Mouse (Mus musculus): ENCODE measurements around the gene Odaph. TPM values are rescaled to one million over a fixed set of nuclear protein-coding genes. Genes with fewer than 3 reads are reported as not detected.

Odaph gene
- polyA plus RNA-seq, 1 experiment: 0.11 TPM

DNA sequence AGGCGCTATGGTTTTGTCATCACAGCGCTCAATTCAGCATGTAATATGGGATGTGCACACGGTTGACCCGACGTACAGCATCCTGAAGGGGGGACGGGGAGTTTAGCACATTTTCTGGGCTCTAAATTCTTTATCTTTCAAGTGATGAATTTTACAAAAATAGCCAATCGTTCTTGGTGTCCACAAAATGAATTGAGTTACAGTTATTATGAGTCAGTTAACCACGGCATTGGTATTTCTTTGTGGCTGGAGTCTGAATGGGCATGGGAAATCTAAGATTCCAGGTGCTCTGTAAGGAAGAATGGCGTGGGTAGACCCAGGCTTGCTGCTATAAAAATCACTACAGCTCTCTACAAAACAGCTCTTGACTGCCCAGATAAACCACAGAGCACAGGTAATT, 2.0 kb downstream of the Odaph start:
- no peak for TF ChIP-seq CTCF (conservative IDR thresholded peaks at IDR 0.05; ENCODE audit: insufficient read depth, insufficient read length, low read depth, low read length)
- no peak for TF ChIP-seq POLR2A (IDR thresholded peaks at IDR 0.05; ENCODE audit: low read depth, low read length)
- DNase-seq: no peak
- Histone ChIP-seq H3K36me3 (ENCODE audit: control insufficient read depth, insufficient read depth, low read length) (no peaks in the 10 kb centered on the region), H3K27me3 (replicated peaks; ENCODE audit: control insufficient read depth, insufficient read depth, low read length) (no peaks in the 10 kb centered on the region), H3K27ac (ENCODE audit: insufficient read depth, low read depth, low read length) (no peak overlapping the region), H3K4me1 (ENCODE audit: control insufficient read depth, insufficient read depth, low read length) (no peaks in the 10 kb centered on the region), H3K4me3 (ENCODE audit: insufficient read depth, low read depth, low read length) (no peak overlapping the region)
- 81% methylated on average over 9 of the region's 9 CpGs for WGBS

DNA sequence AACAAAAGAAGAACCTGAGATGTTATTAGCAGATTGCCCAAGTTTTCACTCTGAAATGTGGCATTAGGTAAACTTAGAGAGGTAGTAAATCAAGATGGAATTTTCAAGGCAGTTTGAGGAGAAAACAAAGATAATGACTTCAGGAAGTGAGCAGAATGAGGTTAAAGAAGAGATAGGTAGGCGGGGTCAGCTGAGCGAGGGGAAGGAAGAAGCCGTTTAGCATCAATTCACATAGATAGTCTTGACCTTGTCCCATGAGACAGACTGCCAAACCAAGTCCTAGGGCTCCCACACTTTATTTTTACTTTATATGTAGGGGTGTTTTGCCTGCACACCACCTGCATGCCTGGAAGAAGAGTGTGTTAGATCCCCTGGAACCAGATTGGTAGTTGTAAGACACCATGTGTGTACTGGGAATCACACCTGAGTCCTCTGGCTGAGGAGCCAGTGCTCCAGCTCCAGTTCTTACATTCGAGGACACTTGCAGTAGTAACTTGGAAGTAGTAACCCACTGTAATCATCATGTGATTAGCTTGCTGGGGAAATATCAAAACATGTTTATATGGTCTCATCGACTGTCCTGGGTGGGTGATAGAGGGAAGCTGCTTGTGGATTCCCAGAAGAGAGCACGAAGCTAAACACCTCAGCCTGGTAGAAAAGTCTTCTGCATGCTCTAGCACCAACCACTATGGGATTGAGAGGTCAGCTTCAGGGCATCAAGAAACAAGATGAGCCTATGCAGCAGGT, 4.1 kb downstream of the Odaph start:
- Histone ChIP-seq H3K27me3 (replicated peaks; ENCODE audit: control insufficient read depth, insufficient read depth, low read length) (no peaks in the 10 kb centered on the region), H3K36me3 (ENCODE audit: control insufficient read depth, insufficient read depth, low read length) (no peaks in the 10 kb centered on the region), H3K27ac (ENCODE audit: insufficient read depth, low read depth, low read length) (no peak overlapping the region), H3K4me1 (ENCODE audit: control insufficient read depth, insufficient read depth, low read length) (no peaks in the 10 kb centered on the region), H3K4me3 (ENCODE audit: insufficient read depth, low read depth, low read length) (no peak overlapping the region)
- no peak for DNase-seq
- TF ChIP-seq POLR2A (IDR thresholded peaks at IDR 0.05; ENCODE audit: low read depth, low read length): no peak
- no peak for TF ChIP-seq CTCF (conservative IDR thresholded peaks at IDR 0.05; ENCODE audit: insufficient read depth, insufficient read length, low read depth, low read length)
- 79% methylated on average over 6 of the region's 6 CpGs for WGBS

DNA sequence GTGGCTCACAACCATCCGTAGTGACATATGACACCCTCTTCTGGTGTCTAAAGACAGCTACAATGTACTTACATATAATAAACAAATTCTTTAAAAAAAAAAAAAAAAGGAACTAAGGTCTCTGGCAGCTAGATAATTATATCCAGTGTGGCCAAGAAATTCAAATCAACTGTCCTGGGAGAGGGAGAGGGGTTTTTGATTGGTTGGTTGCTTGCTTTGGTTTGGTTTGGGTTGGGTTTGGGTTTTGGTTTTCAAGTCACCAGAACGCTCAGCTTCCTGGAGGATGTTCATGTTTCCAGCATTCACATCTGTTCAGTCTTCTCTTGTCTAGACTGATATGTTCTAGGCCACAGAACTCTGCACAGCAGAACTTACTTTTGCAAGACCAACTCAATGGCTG, 5.8 kb downstream of the Odaph start:
- DNase-seq: no peak
- 95% methylated on average over 2 of the region's 2 CpGs for WGBS
- no peak overlapping the region for H3K4me3 ChIP-seq (ENCODE audit: insufficient read depth, low read depth, low read length)
- no peaks in the 10 kb centered on the region for H3K27me3 ChIP-seq (replicated peaks; ENCODE audit: control insufficient read depth, insufficient read depth, low read length)
- TF ChIP-seq CTCF (conservative IDR thresholded peaks at IDR 0.05; ENCODE audit: insufficient read depth, insufficient read length, low read depth, low read length) (no peak), POLR2A (IDR thresholded peaks at IDR 0.05; ENCODE audit: low read depth, low read length) (no peak)
- H3K36me3 ChIP-seq (ENCODE audit: control insufficient read depth, insufficient read depth, low read length): no peaks in the 10 kb centered on the region
- no peak overlapping the region for H3K27ac ChIP-seq (ENCODE audit: insufficient read depth, low read depth, low read length)
- no peaks in the 10 kb centered on the region for H3K4me1 ChIP-seq (ENCODE audit: control insufficient read depth, insufficient read depth, low read length)

DNA sequence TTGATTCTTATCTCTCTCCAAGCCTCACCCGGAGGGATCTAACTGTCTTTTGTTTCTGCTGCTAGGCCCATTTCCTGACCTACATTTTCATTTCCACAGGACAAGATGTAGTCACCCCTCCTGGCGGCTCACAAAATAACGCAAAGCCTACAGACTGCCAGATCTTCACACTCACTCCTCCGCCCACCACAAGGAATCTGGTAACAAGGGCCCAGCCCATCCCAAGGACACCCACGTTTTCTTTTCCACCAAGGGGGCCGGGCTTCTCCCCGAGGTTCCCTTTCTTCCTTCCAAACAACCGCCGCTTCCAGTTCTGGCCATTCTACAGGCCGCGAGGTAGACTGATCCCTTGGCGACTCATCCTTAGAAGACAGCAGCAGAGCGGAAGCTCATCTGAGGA, 7.3 kb downstream of the Odaph start:
- no peaks in the 10 kb centered on the region for H3K4me1 ChIP-seq (ENCODE audit: control insufficient read depth, insufficient read depth, low read length)
- DNase-seq: no peak
- H3K27ac ChIP-seq (ENCODE audit: insufficient read depth, low read depth, low read length): no peak overlapping the region
- H3K27me3 ChIP-seq (replicated peaks; ENCODE audit: control insufficient read depth, insufficient read depth, low read length): no peaks in the 10 kb centered on the region
- H3K36me3 ChIP-seq (ENCODE audit: control insufficient read depth, insufficient read depth, low read length): no peaks in the 10 kb centered on the region
- 72% methylated on average over 13 of the region's 13 CpGs for WGBS
- TF ChIP-seq CTCF (conservative IDR thresholded peaks at IDR 0.05; ENCODE audit: insufficient read depth, insufficient read length, low read depth, low read length) (no peak), POLR2A (IDR thresholded peaks at IDR 0.05; ENCODE audit: low read depth, low read length) (no peak)
- H3K4me3 ChIP-seq (ENCODE audit: insufficient read depth, low read depth, low read length): no peak overlapping the region

DNA sequence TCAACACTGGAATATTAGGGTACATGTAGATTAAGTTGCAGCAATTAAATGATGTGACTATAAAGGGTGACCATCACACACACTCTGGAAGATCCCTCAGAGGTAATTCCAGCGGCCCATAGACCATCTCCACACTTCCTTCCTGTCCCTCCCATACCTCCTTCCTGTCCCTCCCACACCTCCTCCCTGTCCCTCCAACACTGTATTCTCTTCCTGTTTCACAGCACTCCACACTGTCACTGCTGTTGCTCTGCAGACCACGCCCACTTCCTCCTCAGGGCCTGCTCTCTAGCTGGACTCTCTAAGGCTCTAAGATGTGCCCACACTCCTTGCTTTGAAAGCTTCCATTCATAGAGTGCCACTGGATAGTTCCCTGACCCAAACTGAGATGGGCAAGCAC, 13.5 kb downstream of the Odaph start:
- H3K27ac ChIP-seq (ENCODE audit: insufficient read depth, low read depth, low read length): no peak overlapping the region
- peak; percentile 13 for DNase-seq

DNA sequence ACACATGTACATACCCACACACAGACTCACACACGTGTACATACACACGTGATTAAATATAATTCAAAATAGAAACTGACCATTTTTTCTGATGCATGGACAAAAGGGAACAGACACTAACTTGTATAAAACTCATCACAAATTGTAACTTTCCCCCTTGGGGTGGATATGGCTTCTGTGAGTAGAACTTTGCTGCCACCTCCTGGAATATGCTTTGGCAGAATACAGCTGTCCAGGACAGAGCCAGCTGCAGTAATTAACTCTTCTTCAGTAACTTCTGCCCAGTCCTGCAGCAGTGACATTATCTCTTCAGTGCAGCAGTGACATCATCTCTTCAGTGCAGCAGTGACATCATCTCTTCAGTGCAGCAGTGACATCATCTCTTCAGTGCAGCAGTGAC, 15.7 kb downstream of the Odaph start:
- H3K4me1 ChIP-seq (ENCODE audit: control insufficient read depth, insufficient read depth, low read length): no peaks in the 10 kb centered on the region
- H3K27me3 ChIP-seq (replicated peaks; ENCODE audit: control insufficient read depth, insufficient read depth, low read length): no peaks in the 10 kb centered on the region
- DNase-seq: peak; percentile 8
- H3K4me3 ChIP-seq (ENCODE audit: insufficient read depth, low read depth, low read length): no peak overlapping the region
- H3K27ac ChIP-seq (ENCODE audit: insufficient read depth, low read depth, low read length): no peak overlapping the region
- WGBS: 73% methylated on average over 2 of the region's 2 CpGs
- H3K36me3 ChIP-seq (ENCODE audit: control insufficient read depth, insufficient read depth, low read length): no peaks in the 10 kb centered on the region
- TF ChIP-seq CTCF (conservative IDR thresholded peaks at IDR 0.05; ENCODE audit: insufficient read depth, insufficient read length, low read depth, low read length): peak; percentile 42; the same call in 1 of the 2 replicates
- TF ChIP-seq POLR2A (IDR thresholded peaks at IDR 0.05; ENCODE audit: low read depth, low read length): no peak

More for the DNA sequence above, 13.5 kb downstream of the Odaph start:
- H3K27me3 ChIP-seq (replicated peaks; ENCODE audit: control insufficient read depth, insufficient read depth, low read length): no peaks in the 10 kb centered on the region
- 68% methylated on average over 2 of the region's 2 CpGs for WGBS
- TF ChIP-seq POLR2A (IDR thresholded peaks at IDR 0.05; ENCODE audit: low read depth, low read length) (no peak), CTCF (conservative IDR thresholded peaks at IDR 0.05; ENCODE audit: insufficient read depth, insufficient read length, low read depth, low read length) (no peak)
- H3K4me3 ChIP-seq (ENCODE audit: insufficient read depth, low read depth, low read length): no peak overlapping the region
- H3K36me3 ChIP-seq (ENCODE audit: control insufficient read depth, insufficient read depth, low read length): no peaks in the 10 kb centered on the region
- H3K4me1 ChIP-seq (ENCODE audit: control insufficient read depth, insufficient read depth, low read length): no peaks in the 10 kb centered on the region

DNA sequence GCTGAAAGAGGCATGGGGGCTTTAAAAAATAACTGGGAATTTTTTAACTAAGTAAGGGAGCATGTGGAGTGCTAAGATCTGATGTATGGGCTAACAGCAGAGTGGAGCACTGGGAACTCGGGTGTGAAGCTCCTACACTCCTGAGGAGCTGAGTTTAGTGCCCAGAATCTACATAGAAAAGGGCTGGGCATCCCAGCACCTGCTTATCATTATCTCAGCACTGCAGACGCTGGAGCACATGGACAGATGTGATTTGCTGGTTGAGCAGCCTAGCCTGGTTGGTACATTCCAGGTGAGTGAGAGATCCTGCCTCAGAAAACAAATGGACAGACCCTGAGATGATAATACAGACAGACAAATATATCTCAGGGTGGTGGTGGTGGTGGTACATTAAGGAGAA, 22.6 kb downstream of the Odaph start:
- 44% methylated on average over 2 of the region's 2 CpGs for WGBS
- Histone ChIP-seq H3K27ac (ENCODE audit: insufficient read depth, low read depth, low read length) (no peak overlapping the region), H3K27me3 (replicated peaks; ENCODE audit: control insufficient read depth, insufficient read depth, low read length) (no peaks in the 10 kb centered on the region), H3K4me1 (ENCODE audit: control insufficient read depth, insufficient read depth, low read length) (no peaks in the 10 kb centered on the region), H3K4me3 (ENCODE audit: insufficient read depth, low read depth, low read length) (no peak overlapping the region), H3K36me3 (ENCODE audit: control insufficient read depth, insufficient read depth, low read length) (no peaks in the 10 kb centered on the region)
- TF ChIP-seq CTCF (conservative IDR thresholded peaks at IDR 0.05; ENCODE audit: insufficient read depth, insufficient read length, low read depth, low read length): no peak
- no peak for TF ChIP-seq POLR2A (IDR thresholded peaks at IDR 0.05; ENCODE audit: low read depth, low read length)
- DNase-seq: no peak
